Mouse (Mus musculus): ENCODE measurements around the gene Ints14. TPM values are rescaled to one million over a fixed set of nuclear protein-coding genes. Genes with fewer than 3 reads are reported as not detected.
"Not testable (repeated sequence)": the region's sequence is repeated elsewhere in the genome, so short reads cannot be mapped to it uniquely, and the experiment has no call there.

Gene Ints14
- total RNA-seq, 2 experiments from 2014 or later = 21.6 to 23.2 TPM

DNA sequence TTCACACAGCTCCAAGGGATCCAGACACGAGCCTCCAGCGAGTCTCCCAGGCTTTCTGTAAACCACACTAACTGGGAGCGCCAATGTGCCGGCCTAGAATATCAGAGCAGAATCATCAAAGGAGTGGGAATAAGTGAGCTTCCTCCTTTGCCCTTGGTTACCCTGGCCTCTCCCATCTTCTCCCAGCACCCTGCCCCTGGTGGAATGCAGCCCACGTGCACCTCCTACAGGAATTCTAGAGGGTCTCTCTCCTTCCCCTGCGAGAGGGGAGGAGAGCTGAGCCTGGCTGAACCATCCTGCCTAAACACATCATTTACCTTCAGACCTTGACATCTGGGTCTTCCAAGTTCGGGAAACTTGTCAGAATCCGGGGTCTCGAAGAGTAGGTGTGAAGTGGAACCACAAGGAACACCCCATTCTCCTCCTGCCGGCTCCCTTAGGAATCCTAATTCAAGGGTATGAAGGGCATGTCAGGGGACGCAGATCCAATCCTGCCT lies 9.5 kb upstream of the Ints14 start, which contains the start of gene Slc24a1:
Gene Slc24a1, minus strand, starts transcription at position 447 of the 497 bp plus-strand sequence.
- DNase-seq (ENCODE audit: extremely low spot score in 1 of 2, low spot score in 1 of 2) = no peak

DNA sequence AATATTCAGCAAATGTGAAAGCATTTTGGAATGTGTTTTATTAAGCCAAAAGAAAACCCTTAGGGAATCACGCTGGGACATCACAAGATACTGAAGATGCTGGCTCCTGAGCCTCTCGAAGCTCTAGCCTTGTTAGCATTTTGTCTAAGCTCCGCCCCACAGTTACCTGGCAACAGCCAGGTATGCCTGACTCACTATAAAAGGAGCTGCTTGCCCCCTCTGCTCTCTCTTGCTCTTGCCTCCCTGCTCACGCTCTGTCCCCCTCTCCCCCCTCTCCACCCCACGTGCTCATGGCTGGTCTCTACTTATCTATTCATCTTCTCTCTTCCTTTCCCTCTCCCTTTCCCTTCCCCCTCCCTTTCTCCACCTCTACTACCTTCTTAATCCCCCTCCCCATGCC lies 8.7 kb upstream of the Ints14 start:
- DNase-seq (ENCODE audit: extremely low spot score in 1 of 2, low spot score in 1 of 2) = no peak

GRCm38 (mm10) chr9:64953190-64953589 lies 7.5 kb upstream of the Ints14 start:
- no peak for DNase-seq (ENCODE audit: extremely low spot score in 1 of 2, low spot score in 1 of 2)

DNA sequence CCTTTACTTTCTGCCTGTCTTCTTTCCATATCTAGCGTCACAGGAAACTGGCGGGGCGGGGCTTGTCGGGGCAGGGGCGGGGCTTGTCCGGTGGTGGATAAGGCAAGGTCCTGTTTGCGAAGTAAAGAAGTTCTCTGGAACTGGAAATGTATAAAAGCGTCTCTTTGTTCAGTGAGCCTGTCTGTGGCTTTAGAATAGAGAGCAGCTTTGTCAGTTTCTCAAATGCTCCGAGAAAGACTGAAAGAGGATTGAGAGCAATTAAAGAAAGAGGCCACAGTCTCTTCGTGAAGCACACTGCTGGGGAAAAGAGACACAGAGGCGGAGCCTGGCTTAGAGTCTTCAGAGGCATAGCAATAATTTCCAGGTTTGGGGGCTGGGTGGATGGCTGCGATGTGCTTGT lies 4.4 kb upstream of the Ints14 start:
- DNase-seq (ENCODE audit: extremely low spot score in 1 of 2, low spot score in 1 of 2) = peak in 1 of 2 experiments; percentile 21

DNA sequence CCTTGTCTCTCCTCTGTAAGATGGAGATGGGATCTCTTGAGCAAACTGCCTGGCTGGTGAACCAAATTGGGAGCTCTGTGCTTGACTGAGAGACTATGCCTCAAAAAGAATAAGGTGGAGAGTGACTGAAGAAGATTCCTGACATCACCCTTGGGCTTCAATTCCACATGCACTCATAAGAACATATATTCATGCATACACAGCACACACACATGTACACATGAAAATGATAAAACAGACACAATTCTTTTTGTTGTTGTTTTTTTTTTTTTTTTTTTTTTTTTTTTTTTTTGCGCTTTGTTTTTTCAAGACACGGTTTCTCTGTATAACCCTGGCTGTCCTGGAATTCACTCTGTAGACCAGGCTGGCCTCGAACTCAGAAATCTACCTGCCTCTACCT lies 3.4 kb upstream of the Ints14 start:
- DNase-seq (ENCODE audit: extremely low spot score in 1 of 2, low spot score in 1 of 2) = no peak

GRCm38 (mm10) chr9:64960978-64961320 lies 244 bp downstream of the Ints14 start:
- DNase-seq (ENCODE audit: extremely low spot score in 1 of 2, low spot score in 1 of 2) = no peak

GRCm38 (mm10) chr9:64980548-64980947 lies 19.8 kb downstream of the Ints14 start:
- DNase-seq (ENCODE audit: extremely low spot score in 1 of 2, low spot score in 1 of 2) = no peak

GRCm38 (mm10) chr9:64981904-64982303 lies 21.2 kb downstream of the Ints14 start:
- no peak for DNase-seq (ENCODE audit: extremely low spot score in 1 of 2, low spot score in 1 of 2)

GRCm38 (mm10) chr9:64985037-64985794 lies 24.5 kb downstream of the Ints14 start:
- DNase-seq (ENCODE audit: extremely low spot score in 1 of 2, low spot score in 1 of 2) = no peak

DNA sequence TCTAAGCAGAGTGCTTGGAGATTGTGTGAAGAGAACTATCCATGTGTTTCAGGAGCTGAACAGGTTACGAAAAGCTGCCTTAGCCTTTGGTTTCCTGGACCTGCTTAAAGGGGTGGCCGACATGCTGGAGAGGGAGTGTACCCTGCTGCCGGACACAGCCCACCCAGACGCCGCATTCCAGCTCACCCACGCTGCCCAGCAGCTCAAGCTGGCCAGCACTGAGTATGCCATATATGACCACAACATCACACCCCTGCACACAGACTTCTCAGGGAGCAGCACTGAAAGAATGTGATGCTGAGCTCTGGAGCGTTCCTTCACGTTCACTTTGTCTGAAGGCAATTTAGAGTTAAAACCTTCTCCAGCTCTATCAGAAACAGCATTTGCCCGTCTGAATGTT lies 25.1 kb downstream of the Ints14 start:
- DNase-seq (ENCODE audit: extremely low spot score in 1 of 2, low spot score in 1 of 2) = no peak

DNA sequence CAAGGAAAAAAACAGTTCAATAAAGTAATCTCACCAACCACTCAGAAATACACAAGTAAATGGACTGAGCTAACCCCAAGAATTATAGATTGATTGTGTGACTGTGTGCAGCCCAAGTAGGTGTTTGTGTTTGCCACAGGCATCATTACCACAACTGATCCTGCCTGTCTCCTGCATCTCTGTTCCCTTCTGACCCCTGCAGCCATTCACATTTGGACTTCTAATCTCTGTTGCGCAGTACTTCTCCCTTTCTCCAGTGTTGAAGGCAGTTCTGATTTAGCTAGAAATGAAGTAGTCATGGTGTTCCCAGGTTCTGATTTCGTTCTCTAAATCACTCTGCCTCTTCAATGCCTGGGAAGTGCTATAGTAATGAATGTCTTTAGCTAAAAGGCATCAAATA lies 26.9 kb downstream of the Ints14 start:
- no peak for DNase-seq (ENCODE audit: extremely low spot score in 1 of 2, low spot score in 1 of 2)

- no peak for DNase-seq (ENCODE audit: extremely low spot score in 1 of 2, low spot score in 1 of 2)
These were observed 27.7 kb downstream of the Ints14 start for GRCm38 (mm10) chr9:64988443-64988842.

DNA sequence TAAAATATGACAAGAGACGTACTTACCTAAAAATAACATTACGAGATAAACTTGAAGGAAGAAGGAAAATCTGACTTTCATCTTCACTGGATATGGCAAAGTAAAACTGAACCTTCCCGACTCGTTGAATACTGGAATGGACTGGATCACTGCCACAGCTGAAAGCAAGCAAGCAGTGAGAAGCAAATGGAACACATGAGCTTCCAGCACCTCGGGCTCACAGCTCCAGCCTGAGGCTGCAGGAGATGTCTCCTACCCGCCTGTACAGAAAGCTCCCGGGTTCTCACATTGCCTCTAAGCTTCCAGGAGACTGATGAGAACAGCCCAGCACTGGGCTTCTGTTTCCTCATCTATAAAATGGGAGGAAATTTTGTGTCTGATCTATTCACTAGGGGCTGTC lies 29.6 kb downstream of the Ints14 start:
- DNase-seq (ENCODE audit: extremely low spot score in 1 of 2, low spot score in 1 of 2) = no peak

DNA sequence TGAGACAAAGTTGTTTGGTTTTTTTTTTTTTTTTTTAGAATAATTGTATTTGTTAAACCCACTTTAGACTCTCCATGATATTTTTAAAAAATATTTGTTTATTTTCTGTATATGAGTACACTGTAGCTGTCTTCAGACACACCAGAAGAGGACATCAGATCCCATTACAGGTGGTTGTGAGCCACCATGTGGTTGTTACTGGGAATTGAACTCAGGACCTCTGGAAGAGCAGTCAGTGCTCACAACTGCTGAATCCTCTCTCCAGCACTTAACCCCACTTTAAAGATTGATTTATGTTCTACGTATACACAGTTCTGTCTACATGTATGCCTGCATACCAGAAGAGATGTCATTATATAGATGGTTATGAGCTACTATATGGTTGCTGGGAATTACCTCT lies 34.8 kb downstream of the Ints14 start:
- DNase-seq (ENCODE audit: extremely low spot score in 1 of 2, low spot score in 1 of 2) = not testable (repeated sequence)

- DNase-seq (ENCODE audit: extremely low spot score in 1 of 2, low spot score in 1 of 2) = no peak
These were observed 40.8 kb downstream of the Ints14 start for GRCm38 (mm10) chr9:65001481-65001880.

DNA sequence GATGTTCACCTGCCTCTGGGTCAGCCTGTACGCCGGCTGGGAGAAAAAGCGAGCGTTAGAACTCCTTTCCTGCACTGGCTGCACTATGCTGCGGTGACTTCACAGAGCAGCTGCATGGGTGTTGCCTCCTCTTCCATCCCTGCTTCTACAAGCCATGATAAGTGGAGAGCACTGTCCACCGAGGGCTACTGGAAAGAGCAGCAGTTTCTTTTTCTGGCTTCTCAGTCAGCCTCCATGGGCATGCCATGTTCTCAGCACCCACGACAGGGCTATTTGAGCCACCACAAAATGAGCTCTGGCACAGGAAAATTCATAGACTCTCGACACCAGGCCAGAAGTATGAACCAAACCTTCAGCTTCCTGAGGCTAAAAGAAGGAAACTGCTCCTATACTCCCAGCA lies 45.0 kb downstream of the Ints14 start:
- no peak for DNase-seq (ENCODE audit: extremely low spot score in 1 of 2, low spot score in 1 of 2)

- DNase-seq (ENCODE audit: extremely low spot score in 1 of 2, low spot score in 1 of 2) = no peak
These were observed 49.9 kb downstream of the Ints14 start for GRCm38 (mm10) chr9:65010632-65011031.

DNA sequence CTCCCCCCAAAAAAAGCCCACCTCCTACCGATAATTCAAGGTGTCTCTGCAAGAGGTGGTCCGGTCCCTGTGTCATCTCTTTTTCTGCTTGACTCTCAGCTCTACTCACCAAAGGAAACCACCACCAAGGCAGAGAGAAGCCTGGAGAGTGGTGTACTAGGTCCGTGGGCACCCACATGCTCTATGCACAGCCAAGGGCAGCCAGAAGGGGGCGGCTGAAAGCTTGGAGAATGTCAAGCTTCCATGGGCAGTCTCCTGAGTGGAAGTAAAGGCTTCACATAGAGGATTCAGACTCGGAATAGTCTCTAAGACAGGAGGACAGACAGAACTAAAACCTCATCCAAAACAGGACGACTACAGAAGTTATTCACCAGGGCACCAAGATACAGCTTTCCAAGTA lies 50.6 kb downstream of the Ints14 start:
- peak in 1 of 2 experiments; percentile 29 for DNase-seq (ENCODE audit: extremely low spot score in 1 of 2, low spot score in 1 of 2)

- DNase-seq (ENCODE audit: extremely low spot score in 1 of 2, low spot score in 1 of 2) = no peak
These were observed 54.9 kb downstream of the Ints14 start for GRCm38 (mm10) chr9:65015461-65016222.

DNA sequence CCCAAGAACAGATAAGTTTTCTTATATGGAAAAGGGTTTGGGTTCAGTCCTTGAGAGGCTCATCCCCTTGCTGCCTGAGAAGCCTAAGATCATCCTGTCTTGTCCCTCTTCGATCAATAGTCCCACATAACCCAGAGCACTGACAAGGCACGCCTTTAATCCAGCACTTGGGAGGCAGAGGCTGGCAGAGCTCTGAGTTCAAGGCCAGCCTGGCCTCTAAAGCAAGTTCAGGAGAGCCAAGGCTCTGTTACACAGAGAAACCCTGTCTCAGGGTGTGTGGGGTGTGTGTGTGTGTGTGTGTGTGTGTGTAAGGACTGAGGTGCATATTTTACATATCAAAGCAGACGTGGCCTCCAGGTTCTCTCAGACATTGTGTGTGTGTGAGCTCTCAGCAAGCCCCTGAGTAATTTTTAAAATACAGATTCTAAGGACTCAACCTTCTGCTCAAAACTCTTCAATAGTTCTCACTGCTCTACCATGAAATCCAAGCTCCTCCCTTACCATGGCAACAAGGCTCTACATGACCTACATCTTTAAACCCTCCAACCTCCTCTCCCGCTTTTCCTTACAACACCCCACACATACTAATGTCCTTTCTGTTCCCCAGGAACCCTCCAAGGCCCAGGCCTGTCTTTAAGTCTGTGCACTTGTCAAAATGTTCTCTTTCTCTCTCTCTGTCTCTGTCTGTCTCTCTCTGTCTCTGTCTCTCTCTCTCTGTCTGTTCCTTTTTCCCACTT lies 55.7 kb downstream of the Ints14 start:
- DNase-seq (ENCODE audit: extremely low spot score in 1 of 2, low spot score in 1 of 2) = no peak

Data from layer of hippocampus, postnatal 25 days (tissue).